Comparison of ENCODE assay signal across 12 mouse cellular contexts in genomic region chr2:20216275-20216674, GRCm38 (mm10).
"Had no signal": no experiment of that assay in that cellular context is flagged by ENCODE, and none has a peak within 500 bp of the region (broad histone marks: within the 10 kb centered on the region; RNA-seq: fewer than 3 reads in every experiment).

No protein-coding gene starts in this region.

- DNase-seq: kidney, adult 18-20 months; kidney, postnatal 25 days; left cerebral cortex, postnatal 4 days; liver; lung, adult 18-20 months; lung, postnatal 10 days; lung, postnatal 36 days; retina, postnatal 1 day; thymus, postnatal 25 days had no signal

- ATAC-seq: liver, embryonic 12.5 days; midbrain, embryonic 13.5 days; midbrain, embryonic 16.5 days had no signal
